Mouse (Mus musculus) thymus, adult 2 months (tissue): ENCODE data around the gene Grin3b. TPM values are rescaled to one million over a fixed set of nuclear protein-coding genes. Genes with fewer than 3 reads are reported as not detected.
A peak's percentile ranks its signal among the peaks of the same experiment; 100 is the strongest.

Experiments used
- DNase-seq: peaks from one replicate; pipeline ENCODE4 v3.0.0; 2021
- H3K27ac ChIP-seq: fragments of 200-500 bp; 2 replicates; pipeline ENCODE4 v1.5.1; 2012; ENCODE audit warnings: low read length, control low read depth; ENCODE audit not compliant: control insufficient read depth, insufficient read depth
- H3K27me3 ChIP-seq: fragments of 200-500 bp; 2 replicates; pipeline ENCODE4 v1.6.1; 2012; ENCODE audit warnings: mild to moderate bottlenecking, low read length, moderate library complexity, mixed read lengths; ENCODE audit not compliant: control insufficient read depth, insufficient read depth
- H3K36me3 ChIP-seq: fragments of 200-500 bp; 2 replicates; pipeline ENCODE4 v1.6.1; 2012; ENCODE audit warnings: mild to moderate bottlenecking, low read length, moderate library complexity; ENCODE audit not compliant: control insufficient read depth, insufficient read depth
- H3K4me1 ChIP-seq: fragments of 200-500 bp; replicated peaks from 2 replicates; pipeline ENCODE4 v1.6.1; 2012; ENCODE audit warnings: low read length; ENCODE audit not compliant: control insufficient read depth, insufficient read depth
- H3K4me3 ChIP-seq: fragments of 200-500 bp; 2 replicates; pipeline ENCODE4 v1.5.1; 2012; ENCODE audit warnings: mild to moderate bottlenecking, low read length, control low read depth, moderate library complexity; ENCODE audit not compliant: control insufficient read depth, insufficient read depth
- CTCF ChIP-seq: fragments of 200-500 bp; IDR thresholded peaks from 2 replicates; pipeline ENCODE4 v1.5.1; 2012; ENCODE audit warnings: mild to moderate bottlenecking, control low read depth, low read length, moderate library complexity, borderline replicate concordance; ENCODE audit not compliant: control insufficient read depth, poor library complexity, insufficient read depth; ENCODE audit errors: extremely low read depth
- POLR2A ChIP-seq: fragments of 200-500 bp; IDR thresholded peaks from 2 replicates; pipeline ENCODE4 v1.6.1; 2012; ENCODE audit warnings: mild to moderate bottlenecking, low read length, control low read depth, moderate library complexity; ENCODE audit not compliant: control insufficient read depth, poor library complexity, insufficient read depth; ENCODE audit errors: extremely low read depth
- whole genome bisulfite sequencing: fragments of 180-500 bp; shearing (Covaris S2); methylation state at CpG from one replicate; pipeline ENCODE4 v1.1.7; 2018; 5-methylcytosine and 5-hydroxymethylcytosine counted together
- polyA plus RNA-seq: library from polyadenylated mRNA; depleted of rRNA; stranded (reverse); fragments of >200 nt; gene quantifications from 2 replicates; pipeline ENCODE4 v1.2.3, GENCODE M21; 2012

The Grin3b gene
- polyA plus RNA-seq, 1 experiment: 0.07 TPM

GRCm38 (mm10) chr10:80021320-80021641, 50.8 kb downstream of the Grin3b start:
- no peaks in the 10 kb centered on the region for H3K27me3 ChIP-seq
- DNase-seq: peak; percentile 18
- H3K36me3 ChIP-seq: peaks cover 73% of the 10 kb centered on the region
- H3K27ac ChIP-seq: peak overlapping the region; percentile 88
- H3K4me3 ChIP-seq: no peak overlapping the region
- TF ChIP-seq POLR2A (no peak), CTCF (no peak)
- peaks cover 66% of the 10 kb centered on the region for H3K4me1 ChIP-seq
- WGBS: 79% methylated on average over 13 of the region's 13 CpGs

GRCm38 (mm10) chr10:80022164-80022563, 51.6 kb downstream of the Grin3b start:
- no peaks in the 10 kb centered on the region for H3K27me3 ChIP-seq
- peaks cover 81% of the 10 kb centered on the region for H3K36me3 ChIP-seq
- H3K4me3 ChIP-seq: peak overlapping the region; percentile 5
- 6% methylated on average over 12 of the region's 12 CpGs for WGBS
- peak overlapping the region; percentile 88 for H3K27ac ChIP-seq
- DNase-seq: peak; percentile 55
- peaks cover 65% of the 10 kb centered on the region for H3K4me1 ChIP-seq
- TF ChIP-seq POLR2A (no peak), CTCF (no peak)

GRCm38 (mm10) chr10:80022806-80023205, 52.3 kb downstream of the Grin3b start:
- Histone ChIP-seq H3K4me1 (peaks cover 65% of the 10 kb centered on the region), H3K27me3 (no peaks in the 10 kb centered on the region), H3K27ac (peak overlapping the region; percentile 88), H3K36me3 (peaks cover 86% of the 10 kb centered on the region), H3K4me3 (no peak overlapping the region)
- peak; percentile 37 for DNase-seq
- WGBS: 62% methylated on average over 8 of the region's 8 CpGs
- TF ChIP-seq POLR2A (no peak), CTCF (no peak)

GRCm38 (mm10) chr10:80023758-80024157, 53.2 kb downstream of the Grin3b start:
- Histone ChIP-seq H3K36me3 (peaks cover 91% of the 10 kb centered on the region), H3K27ac (peak overlapping the region; percentile 88), H3K4me3 (no peak overlapping the region), H3K4me1 (peaks cover 65% of the 10 kb centered on the region), H3K27me3 (no peaks in the 10 kb centered on the region)
- TF ChIP-seq CTCF: no peak
- TF ChIP-seq POLR2A: no peak
- WGBS: 53% methylated on average over 5 of the region's 5 CpGs
- DNase-seq: no peak

- H3K36me3 ChIP-seq: peaks cover 91% of the 10 kb centered on the region
- peaks cover 59% of the 10 kb centered on the region for H3K4me1 ChIP-seq
- peak overlapping the region; percentile 42 for H3K4me3 ChIP-seq
- no peaks in the 10 kb centered on the region for H3K27me3 ChIP-seq
- peak overlapping the region; percentile 88 for H3K27ac ChIP-seq
- 48% methylated on average over 15 of the region's 15 CpGs for WGBS
- peak; percentile 83 for DNase-seq
- no peak for TF ChIP-seq CTCF
Observed at GRCm38 (mm10) chr10:80024229-80025043, 53.9 kb downstream of the Grin3b start.

GRCm38 (mm10) chr10:80025044-80025347, 54.5 kb downstream of the Grin3b start:
- Histone ChIP-seq H3K27me3 (no peaks in the 10 kb centered on the region), H3K36me3 (peaks cover 90% of the 10 kb centered on the region), H3K27ac (peak overlapping the region; percentile 88), H3K4me1 (peaks cover 54% of the 10 kb centered on the region), H3K4me3 (no peak overlapping the region)
- WGBS: 78% methylated on average over 4 of the region's 4 CpGs
- TF ChIP-seq CTCF: no peak
- no peak for TF ChIP-seq POLR2A
- peak; percentile 29 for DNase-seq

GRCm38 (mm10) chr10:80025463-80025862, 54.9 kb downstream of the Grin3b start:
- no peak for TF ChIP-seq POLR2A
- TF ChIP-seq CTCF: no peak
- Histone ChIP-seq H3K27ac (no peak overlapping the region), H3K36me3 (peaks cover 90% of the 10 kb centered on the region), H3K4me3 (no peak overlapping the region), H3K27me3 (no peaks in the 10 kb centered on the region), H3K4me1 (peaks cover 49% of the 10 kb centered on the region)
- WGBS: 90% methylated on average over 10 of the region's 10 CpGs
- no peak for DNase-seq
